Mouse (Mus musculus): Measurements from ENCODE around the gene Nemp1. TPM values are rescaled to one million over a fixed set of nuclear protein-coding genes. Genes with fewer than 3 reads are reported as not detected.

Gene Nemp1
- polyA plus RNA-seq, 1 experiment from 2014 or later = 13.2 TPM

DNA sequence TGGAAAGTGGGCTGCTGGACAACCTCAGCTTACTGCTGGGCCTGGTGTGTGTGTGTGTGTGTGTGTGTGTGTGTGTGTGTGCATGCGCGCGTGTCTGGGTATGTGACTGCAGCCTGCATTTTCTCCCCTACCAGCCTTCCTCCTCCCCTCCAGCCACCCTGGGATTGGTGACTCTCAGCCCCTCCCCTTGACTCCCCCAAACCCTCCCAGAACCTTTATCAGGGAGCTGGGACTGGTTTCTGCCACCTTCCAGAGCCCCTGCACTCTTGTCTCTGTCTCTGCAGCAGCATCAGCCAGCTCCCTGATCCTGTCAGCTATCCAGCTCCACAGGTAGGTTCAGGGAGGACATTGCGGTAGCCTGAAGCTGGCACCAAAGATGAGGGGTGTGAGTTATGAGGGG lies 58.4 kb downstream of the Nemp1 start:
- H3K36me3 ChIP-seq (ENCODE audit: insufficient read depth) = no peaks in the 10 kb centered on the region
- H3K27ac ChIP-seq (ENCODE audit: low read depth) = no peak overlapping the region
- no peak for TF ChIP-seq CTCF (IDR thresholded peaks at IDR 0.05; ENCODE audit: low read depth)
- H3K4me3 ChIP-seq (ENCODE audit: low read depth, low read length) = no peak overlapping the region
- ATAC-seq (ENCODE audit: insufficient read depth) (no peak), DNase-seq (no peak)
- H3K4me2 ChIP-seq = no peak overlapping the region
- 48% methylated on average over 4 of the region's 4 CpGs for WGBS
- H3K9ac ChIP-seq = no peak overlapping the region
- H3K9me3 ChIP-seq (ENCODE audit: low read depth, low read length) = no peaks in the 10 kb centered on the region
- peaks cover 7% of the 10 kb centered on the region; the same call in 1 of the 2 replicates for H3K27me3 ChIP-seq (ENCODE audit: insufficient read depth, low read length)
- peaks cover 2% of the 10 kb centered on the region; the same call in 1 of the 2 replicates for H3K4me1 ChIP-seq (ENCODE audit: insufficient read depth)

DNA sequence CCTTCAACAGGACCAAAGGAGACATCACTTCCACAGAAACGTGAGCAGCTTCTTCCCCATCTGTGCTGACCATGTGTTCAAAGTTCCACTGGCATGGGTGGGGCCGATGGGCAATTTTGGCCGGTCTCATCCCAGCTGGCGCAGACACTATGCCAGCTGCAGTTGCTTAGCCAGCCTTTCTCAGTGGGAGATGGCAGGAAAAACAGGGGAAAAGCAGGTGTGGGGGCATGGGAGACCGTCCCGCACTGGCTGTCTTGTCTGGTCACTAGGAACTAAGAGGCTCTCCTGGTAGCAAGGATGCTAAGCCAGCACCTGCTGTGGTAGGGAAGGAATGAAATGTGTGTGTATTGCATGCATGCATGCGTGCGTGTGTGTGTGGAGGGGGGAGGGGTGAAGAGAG lies 61.7 kb downstream of the Nemp1 start:
- TF ChIP-seq CTCF (IDR thresholded peaks at IDR 0.05; ENCODE audit: low read depth) = no peak
- no peak for DNase-seq
- no peaks in the 10 kb centered on the region for H3K9me3 ChIP-seq (ENCODE audit: low read depth, low read length)
- H3K9ac ChIP-seq = no peak overlapping the region
- no peak for ATAC-seq (ENCODE audit: insufficient read depth)
- H3K27me3 ChIP-seq (ENCODE audit: insufficient read depth, low read length) = 0 out of 2 replicates have a peak, but pooled peaks cover 2% of the 10 kb centered on the region
- H3K4me1 ChIP-seq (ENCODE audit: insufficient read depth) = no peaks in the 10 kb centered on the region
- no peaks in the 10 kb centered on the region for H3K36me3 ChIP-seq (ENCODE audit: insufficient read depth)
- H3K4me2 ChIP-seq = no peak overlapping the region
- H3K4me3 ChIP-seq (ENCODE audit: low read depth, low read length) = no peak overlapping the region
- WGBS = 71% methylated on average over 8 of the region's 8 CpGs
- no peak overlapping the region for H3K27ac ChIP-seq (ENCODE audit: low read depth)

DNA sequence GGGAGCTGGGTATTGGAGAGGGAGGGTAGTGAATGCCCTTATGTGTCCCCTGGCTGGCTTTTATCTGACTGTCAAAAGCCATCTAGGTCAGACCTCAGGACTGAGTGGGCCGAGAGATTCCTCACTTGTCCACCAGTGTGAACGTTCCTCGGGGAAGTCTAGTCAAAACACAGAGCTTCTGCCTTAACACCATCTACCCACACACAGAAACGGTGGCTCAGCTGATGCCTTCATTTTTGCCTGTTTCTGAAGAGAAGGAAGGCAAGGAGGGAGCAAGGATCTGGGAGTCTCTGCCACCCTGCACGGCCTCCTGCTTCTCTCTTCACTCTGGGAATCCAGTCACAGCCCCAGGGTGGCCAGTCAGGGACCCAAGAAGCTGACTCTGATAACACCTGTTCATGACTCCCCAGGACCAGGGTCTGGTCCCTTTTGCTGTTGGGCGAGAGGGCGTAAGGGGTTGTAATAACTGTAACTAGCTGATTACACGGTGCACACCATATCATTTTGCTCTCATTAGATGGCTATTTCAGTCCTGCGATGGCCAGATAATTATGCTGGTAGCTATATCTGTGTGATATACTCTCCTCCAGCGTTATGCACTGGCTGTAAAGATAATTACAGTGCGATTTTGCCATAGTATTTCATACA lies 63.7 kb downstream of the Nemp1 start:
- ATAC-seq (ENCODE audit: insufficient read depth) (peak; percentile 29; the same call in 1 of the 2 replicates), DNase-seq (no peak)
- Histone ChIP-seq H3K9ac (no peak overlapping the region), H3K4me1 (ENCODE audit: insufficient read depth) (no peaks in the 10 kb centered on the region), H3K36me3 (ENCODE audit: insufficient read depth) (no peaks in the 10 kb centered on the region), H3K27ac (ENCODE audit: low read depth) (no peak overlapping the region), H3K9me3 (ENCODE audit: low read depth, low read length) (no peaks in the 10 kb centered on the region), H3K27me3 (ENCODE audit: insufficient read depth, low read length) (0 out of 2 replicates have a peak, but pooled peaks cover 2% of the 10 kb centered on the region), H3K4me2 (no peak overlapping the region), H3K4me3 (ENCODE audit: low read depth, low read length) (no peak overlapping the region)
- no peak for TF ChIP-seq CTCF (IDR thresholded peaks at IDR 0.05; ENCODE audit: low read depth)
- 60% methylated on average over 11 of the region's 11 CpGs for WGBS

DNA sequence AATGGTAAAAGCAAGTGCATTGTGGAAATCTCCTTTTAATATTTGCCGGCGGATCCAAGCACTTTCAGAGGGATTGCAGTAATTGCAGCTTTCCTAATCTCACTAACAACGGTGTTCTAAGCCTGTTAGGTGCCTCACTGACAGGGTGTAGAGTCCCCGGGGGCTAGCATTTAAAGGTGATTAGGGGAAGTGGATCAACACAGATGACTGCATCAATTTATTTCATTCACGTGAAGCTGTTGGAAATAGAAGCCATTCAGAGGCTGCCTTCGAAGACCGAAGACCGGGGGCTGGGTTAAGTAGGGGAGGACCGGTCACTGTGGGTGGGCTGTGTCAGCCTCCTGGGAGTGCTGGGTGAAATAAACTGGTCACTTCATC lies 64.2 kb downstream of the Nemp1 start:
- no peak for DNase-seq
- WGBS = 36% methylated on average over 9 of the region's 9 CpGs
- H3K4me3 ChIP-seq (ENCODE audit: low read depth, low read length) = no peak overlapping the region
- no peaks in the 10 kb centered on the region for H3K36me3 ChIP-seq (ENCODE audit: insufficient read depth)
- ATAC-seq (ENCODE audit: insufficient read depth) = no peak
- H3K9ac ChIP-seq = no peak overlapping the region
- H3K9me3 ChIP-seq (ENCODE audit: low read depth, low read length) = no peaks in the 10 kb centered on the region
- H3K4me2 ChIP-seq = no peak overlapping the region
- H3K27ac ChIP-seq (ENCODE audit: low read depth) = no peak overlapping the region
- TF ChIP-seq CTCF (IDR thresholded peaks at IDR 0.05; ENCODE audit: low read depth) = no peak
- H3K4me1 ChIP-seq (ENCODE audit: insufficient read depth) = no peaks in the 10 kb centered on the region
- H3K27me3 ChIP-seq (ENCODE audit: insufficient read depth, low read length) = 0 out of 2 replicates have a peak, but pooled peaks cover 1% of the 10 kb centered on the region

DNA sequence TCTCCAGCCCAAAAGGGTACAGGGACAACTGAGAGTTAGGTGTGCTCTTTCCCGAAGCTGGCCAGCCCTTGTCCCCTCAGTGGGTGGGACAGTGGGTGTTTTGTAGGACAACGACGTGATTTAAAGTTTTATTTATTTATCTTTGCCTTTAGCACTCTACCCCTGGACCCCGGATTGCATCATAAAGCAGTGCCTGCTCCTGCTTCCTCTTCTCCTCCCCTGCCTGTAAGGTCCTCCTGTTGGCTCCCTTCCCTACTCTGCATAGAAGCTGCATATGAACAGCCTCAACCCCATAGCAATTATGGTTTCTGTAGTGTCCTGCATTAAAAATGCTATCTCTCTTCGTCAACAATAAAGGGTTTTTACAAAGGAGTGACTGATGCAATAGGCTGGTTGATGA lies 64.7 kb downstream of the Nemp1 start:
- no peak for DNase-seq

DNA sequence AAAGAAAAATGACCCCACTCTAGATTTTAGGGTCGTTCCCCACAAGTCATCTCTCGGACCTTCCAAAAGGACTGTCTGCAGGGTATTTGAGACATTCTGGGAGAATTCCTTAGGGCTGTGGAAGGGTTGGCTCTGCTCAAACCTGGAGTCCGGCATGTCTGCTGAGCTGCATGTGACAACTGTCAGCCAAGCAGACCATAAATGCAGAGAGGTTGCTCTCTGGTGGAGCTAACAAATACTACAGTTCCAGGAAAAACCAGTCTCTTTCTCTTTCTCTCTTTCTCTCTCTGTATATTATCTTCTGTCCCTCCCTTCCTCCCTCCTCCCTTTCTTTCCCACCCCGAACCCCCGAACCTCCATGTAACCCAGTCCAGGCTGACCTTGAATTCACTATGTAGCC lies 67.7 kb downstream of the Nemp1 start:
- no peak overlapping the region for H3K4me3 ChIP-seq (ENCODE audit: low read depth, low read length)
- WGBS = 35% methylated on average over 5 of the region's 5 CpGs
- H3K27me3 ChIP-seq (ENCODE audit: insufficient read depth, low read length) = no peaks in the 10 kb centered on the region
- ATAC-seq (ENCODE audit: insufficient read depth) = no peak
- no peaks in the 10 kb centered on the region for H3K36me3 ChIP-seq (ENCODE audit: insufficient read depth)
- H3K27ac ChIP-seq (ENCODE audit: low read depth) = no peak overlapping the region
- no peaks in the 10 kb centered on the region for H3K4me1 ChIP-seq (ENCODE audit: insufficient read depth)
- H3K9me3 ChIP-seq (ENCODE audit: low read depth, low read length) = no peaks in the 10 kb centered on the region
- peak; percentile 70 for TF ChIP-seq CTCF (IDR thresholded peaks at IDR 0.05; ENCODE audit: low read depth)
- DNase-seq = peak; percentile 77
- H3K4me2 ChIP-seq = no peak overlapping the region
- no peak overlapping the region for H3K9ac ChIP-seq

More for the DNA sequence above, 64.7 kb downstream of the Nemp1 start:
- no peak overlapping the region for H3K4me3 ChIP-seq (ENCODE audit: low read depth, low read length)
- no peak for TF ChIP-seq CTCF (IDR thresholded peaks at IDR 0.05; ENCODE audit: low read depth)
- H3K27me3 ChIP-seq (ENCODE audit: insufficient read depth, low read length) = no peaks in the 10 kb centered on the region
- H3K9me3 ChIP-seq (ENCODE audit: low read depth, low read length) = no peaks in the 10 kb centered on the region
- 21% methylated on average over 5 of the region's 5 CpGs for WGBS
- no peaks in the 10 kb centered on the region for H3K36me3 ChIP-seq (ENCODE audit: insufficient read depth)
- H3K27ac ChIP-seq (ENCODE audit: low read depth) = no peak overlapping the region
- no peak overlapping the region for H3K4me2 ChIP-seq
- ATAC-seq (ENCODE audit: insufficient read depth) = no peak
- H3K9ac ChIP-seq = no peak overlapping the region
- H3K4me1 ChIP-seq (ENCODE audit: insufficient read depth) = no peaks in the 10 kb centered on the region

DNA sequence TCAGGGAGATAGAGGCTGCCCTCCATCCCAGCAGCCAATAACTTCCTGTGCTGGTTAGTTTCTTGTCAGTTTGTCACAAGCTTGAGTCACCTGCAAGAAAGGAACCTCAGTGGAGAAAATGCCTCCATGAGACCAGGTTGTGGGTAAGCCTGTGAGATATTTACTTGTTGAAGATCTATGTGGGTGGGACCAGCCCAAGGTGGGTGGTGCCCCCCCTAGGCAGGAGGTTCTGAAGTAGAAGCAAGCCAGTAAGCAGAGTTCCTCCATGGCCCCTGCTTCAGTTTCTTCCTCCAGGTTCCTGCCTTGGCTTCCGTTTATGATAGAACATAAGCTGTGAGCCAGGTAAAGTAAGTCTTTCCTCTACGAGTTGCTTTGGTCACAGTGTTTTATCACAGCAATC lies 69.6 kb downstream of the Nemp1 start:
- Histone ChIP-seq H3K4me2 (no peak overlapping the region), H3K27ac (ENCODE audit: low read depth) (no peak overlapping the region), H3K9ac (no peak overlapping the region), H3K4me3 (ENCODE audit: low read depth, low read length) (no peak overlapping the region), H3K27me3 (ENCODE audit: insufficient read depth, low read length) (no peaks in the 10 kb centered on the region), H3K9me3 (ENCODE audit: low read depth, low read length) (no peaks in the 10 kb centered on the region), H3K4me1 (ENCODE audit: insufficient read depth) (peaks cover 7% of the 10 kb centered on the region; the same call in 1 of the 2 replicates), H3K36me3 (ENCODE audit: insufficient read depth) (peaks cover under 1% of the 10 kb centered on the region; the same call in 1 of the 2 replicates)
- WGBS = 76% methylated on average over 2 of the region's 2 CpGs
- ATAC-seq (ENCODE audit: insufficient read depth) = no peak
- DNase-seq = no peak
- no peak for TF ChIP-seq CTCF (IDR thresholded peaks at IDR 0.05; ENCODE audit: low read depth)

Measured in lung, embryonic 14.5 days (tissue).